Comparison of ENCODE assay signal across 1 mouse cellular context in the genomic region with DNA sequence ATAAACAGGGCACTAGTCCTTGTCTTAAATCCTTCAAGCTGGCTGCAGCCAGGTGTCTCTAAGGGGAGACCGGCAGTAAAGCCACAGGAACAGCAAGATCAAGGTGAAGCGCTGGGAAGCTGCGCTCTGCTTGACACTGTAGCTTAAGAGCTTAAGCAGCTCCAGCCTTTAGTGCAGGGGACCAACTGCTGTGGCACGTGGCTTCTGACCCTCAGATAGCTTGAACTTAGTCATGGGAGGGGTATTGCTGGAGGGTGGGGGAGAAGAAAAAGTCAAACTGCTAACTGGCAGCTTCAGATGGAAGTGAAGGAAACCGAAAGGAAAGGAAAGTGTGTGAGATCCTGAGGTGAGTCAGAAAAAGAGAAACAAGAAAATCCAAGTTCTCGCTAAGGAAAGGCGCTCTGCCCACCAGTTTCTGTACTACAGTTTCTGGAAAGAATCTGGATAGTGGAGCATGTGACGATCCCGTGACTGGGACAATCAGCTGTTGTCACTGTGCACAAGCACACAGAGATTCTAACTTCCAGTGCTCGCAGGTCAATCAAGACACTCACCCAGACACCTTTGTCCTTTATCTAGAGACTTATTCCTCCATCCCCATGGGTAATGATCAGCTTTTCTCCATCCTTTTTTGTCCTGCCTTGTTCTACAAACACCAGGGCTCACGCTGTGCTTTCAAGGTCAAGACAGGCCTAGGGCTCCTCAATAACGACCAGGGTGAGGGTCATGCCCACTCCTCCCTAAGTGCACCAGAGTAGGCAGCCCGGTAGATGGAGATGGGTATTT.
TF ChIP-seq lines count a peak whose summit lies in the region.

No protein-coding gene starts in this region.

TF ChIP-seq in myocyte, 11 proteins besides CTCF, POLR2A, EP300 and RAD21 (continued from another document):
- no peak for TF ChIP-seq MYOD1 (IDR thresholded peaks at IDR 0.05; ENCODE audit: control insufficient read depth in 1 of 3, insufficient read length in 2 of 3, low read depth in 2 of 3)
